Mouse (Mus musculus) forebrain, embryonic 13.5 days (tissue): ENCODE results near the gene Slc16a12. TPM values are rescaled to one million over a fixed set of nuclear protein-coding genes. Genes with fewer than 3 reads are reported as not detected.

Experiments
- ATAC-seq: fragments of 200-750 bp; cut with Nextera tagmentation; 2 replicates; pipeline ENCODE4 v1.8.0; 2017
- H3K27ac ChIP-seq: fragments of 300-500 bp; sonication (generic); 2 replicates; pipeline ENCODE4 v1.5.1; 2015; ENCODE audit warnings: inconsistent platforms, mild to moderate bottlenecking, moderate library complexity
- H3K27me3 ChIP-seq: fragments of 300-500 bp; sonication (generic); 2 replicates; pipeline ENCODE4 v1.6.1; 2015; ENCODE audit warnings: mild to moderate bottlenecking, inconsistent platforms
- H3K36me3 ChIP-seq: fragments of 300-500 bp; sonication (generic); 2 replicates; pipeline ENCODE4 v1.6.1; 2015; ENCODE audit warnings: mild to moderate bottlenecking, inconsistent platforms; ENCODE audit not compliant: poor library complexity, severe bottlenecking
- H3K4me1 ChIP-seq: fragments of 300-500 bp; sonication (generic); 2 replicates; pipeline ENCODE4 v1.6.1; 2015; ENCODE audit warnings: inconsistent platforms
- H3K4me2 ChIP-seq: fragments of 300-500 bp; sonication (generic); 2 replicates; pipeline ENCODE4 v1.6.1; 2015; ENCODE audit warnings: inconsistent platforms, mild to moderate bottlenecking, moderate library complexity
- H3K4me3 ChIP-seq: fragments of 300-500 bp; sonication (generic); 2 replicates; pipeline ENCODE4 v1.5.1; 2015; ENCODE audit warnings: mild to moderate bottlenecking, inconsistent platforms
- H3K9ac ChIP-seq: fragments of 300-500 bp; sonication (generic); 2 replicates; pipeline ENCODE4 v1.6.1; 2015; ENCODE audit warnings: mild to moderate bottlenecking, inconsistent platforms
- H3K9me3 ChIP-seq: fragments of 300-500 bp; sonication (generic); replicated peaks from 2 replicates; pipeline ENCODE4 v1.6.1; 2016; ENCODE audit warnings: inconsistent platforms
- WGBS: fragments of 180-500 bp; shearing (Covaris S2); methylation state at CpG from one replicate; pipeline ENCODE4 v1.1.7; 2015; 5-methylcytosine and 5-hydroxymethylcytosine counted together
- polyA plus RNA-seq: library from polyadenylated mRNA; unstranded; fragments of >200 nt; fragmentation: Nextera tagmentation; extraction: Ambion mirVana; gene quantifications from 2 replicates; pipeline ENCODE4 v1.2.1, GENCODE M21; 2015

Slc16a12 gene
- polyA plus RNA-seq, 1 experiment from 2014 or later: 1.8 TPM

GRCm38 (mm10) chr19:34724598-34724997 is 22.5 kb downstream of the Slc16a12 start:
- Histone ChIP-seq H3K4me1 (no peaks in the 10 kb centered on the region), H3K4me3 (no peak overlapping the region), H3K27me3 (no peaks in the 10 kb centered on the region), H3K36me3 (no peaks in the 10 kb centered on the region), H3K9me3 (no peaks in the 10 kb centered on the region), H3K27ac (no peak overlapping the region), H3K9ac (no peak overlapping the region), H3K4me2 (no peak overlapping the region)
- no peak for ATAC-seq
- 89% methylated on average over 4 of the region's 4 CpGs for WGBS

- no peak overlapping the region for H3K4me2 ChIP-seq
- ATAC-seq: no peak
- no peak overlapping the region for H3K27ac ChIP-seq
- no peaks in the 10 kb centered on the region for H3K27me3 ChIP-seq
- H3K9me3 ChIP-seq: no peaks in the 10 kb centered on the region
- WGBS: 86% methylated on average over 3 of the region's 3 CpGs
- no peaks in the 10 kb centered on the region for H3K36me3 ChIP-seq
- H3K4me3 ChIP-seq: no peak overlapping the region
- H3K4me1 ChIP-seq: no peaks in the 10 kb centered on the region
- no peak overlapping the region for H3K9ac ChIP-seq
Observed at GRCm38 (mm10) chr19:34722541-34722940, 24.5 kb downstream of the Slc16a12 start.

- no peaks in the 10 kb centered on the region for H3K36me3 ChIP-seq
- no peak overlapping the region for H3K4me3 ChIP-seq
- ATAC-seq: no peak
- no peaks in the 10 kb centered on the region for H3K27me3 ChIP-seq
- H3K27ac ChIP-seq: no peak overlapping the region
- no peaks in the 10 kb centered on the region for H3K9me3 ChIP-seq
- H3K9ac ChIP-seq: no peak overlapping the region
- H3K4me2 ChIP-seq: no peak overlapping the region
- H3K4me1 ChIP-seq: no peaks in the 10 kb centered on the region
Observed at GRCm38 (mm10) chr19:34720130-34720529, 27.0 kb downstream of the Slc16a12 start.

GRCm38 (mm10) chr19:34718963-34719362 is 28.1 kb downstream of the Slc16a12 start:
- no peak overlapping the region for H3K27ac ChIP-seq
- no peaks in the 10 kb centered on the region for H3K27me3 ChIP-seq
- ATAC-seq: no peak
- H3K9ac ChIP-seq: no peak overlapping the region
- no peak overlapping the region for H3K4me3 ChIP-seq
- H3K4me2 ChIP-seq: no peak overlapping the region
- H3K4me1 ChIP-seq: no peaks in the 10 kb centered on the region
- no peaks in the 10 kb centered on the region for H3K9me3 ChIP-seq
- WGBS: 87% methylated on average over 5 of the region's 5 CpGs
- H3K36me3 ChIP-seq: no peaks in the 10 kb centered on the region

GRCm38 (mm10) chr19:34718478-34718877 is 28.6 kb downstream of the Slc16a12 start:
- Histone ChIP-seq H3K27me3 (no peaks in the 10 kb centered on the region), H3K4me1 (no peaks in the 10 kb centered on the region), H3K9ac (no peak overlapping the region), H3K9me3 (no peaks in the 10 kb centered on the region), H3K4me3 (no peak overlapping the region), H3K4me2 (no peak overlapping the region), H3K36me3 (no peaks in the 10 kb centered on the region), H3K27ac (no peak overlapping the region)
- 64% methylated on average over 2 of the region's 2 CpGs for whole genome bisulfite sequencing
- no peak for ATAC-seq

GRCm38 (mm10) chr19:34715895-34716294 is 31.2 kb downstream of the Slc16a12 start:
- H3K36me3 ChIP-seq: no peaks in the 10 kb centered on the region
- H3K9me3 ChIP-seq: no peaks in the 10 kb centered on the region
- no peaks in the 10 kb centered on the region for H3K27me3 ChIP-seq
- H3K4me3 ChIP-seq: no peak overlapping the region
- H3K4me1 ChIP-seq: no peaks in the 10 kb centered on the region
- H3K4me2 ChIP-seq: no peak overlapping the region
- 81% methylated on average over 1 of the region's 1 CpGs for WGBS
- H3K9ac ChIP-seq: no peak overlapping the region
- H3K27ac ChIP-seq: no peak overlapping the region
- no peak for ATAC-seq

- Histone ChIP-seq H3K9ac (no peak overlapping the region), H3K4me1 (no peaks in the 10 kb centered on the region), H3K27ac (no peak overlapping the region), H3K4me2 (no peak overlapping the region), H3K9me3 (no peaks in the 10 kb centered on the region), H3K36me3 (no peaks in the 10 kb centered on the region), H3K4me3 (no peak overlapping the region), H3K27me3 (no peaks in the 10 kb centered on the region)
- ATAC-seq: no peak
- 72% methylated on average over 5 of the region's 5 CpGs for WGBS
Observed at GRCm38 (mm10) chr19:34714250-34714666, 32.8 kb downstream of the Slc16a12 start.

- Histone ChIP-seq H3K9ac (no peak overlapping the region), H3K4me3 (no peak overlapping the region), H3K9me3 (no peaks in the 10 kb centered on the region), H3K27ac (no peak overlapping the region), H3K4me2 (no peak overlapping the region), H3K4me1 (no peaks in the 10 kb centered on the region), H3K36me3 (no peaks in the 10 kb centered on the region), H3K27me3 (no peaks in the 10 kb centered on the region)
- 70% methylated on average over 2 of the region's 2 CpGs for WGBS
- no peak for ATAC-seq
Observed at GRCm38 (mm10) chr19:34712050-34712449, 35.0 kb downstream of the Slc16a12 start.

- Histone ChIP-seq H3K4me1 (no peaks in the 10 kb centered on the region), H3K9ac (no peak overlapping the region), H3K4me2 (no peak overlapping the region), H3K27ac (no peak overlapping the region), H3K4me3 (no peak overlapping the region), H3K9me3 (no peaks in the 10 kb centered on the region), H3K27me3 (no peaks in the 10 kb centered on the region), H3K36me3 (no peaks in the 10 kb centered on the region)
- 93% methylated on average over 2 of the region's 2 CpGs for WGBS
- no peak for ATAC-seq
Observed at GRCm38 (mm10) chr19:34708221-34708620, 38.9 kb downstream of the Slc16a12 start.

GRCm38 (mm10) chr19:34707571-34707970 is 39.5 kb downstream of the Slc16a12 start:
- 73% methylated on average over 2 of the region's 2 CpGs for WGBS
- ATAC-seq: no peak
- H3K36me3 ChIP-seq: no peaks in the 10 kb centered on the region
- no peaks in the 10 kb centered on the region for H3K27me3 ChIP-seq
- no peak overlapping the region for H3K9ac ChIP-seq
- no peak overlapping the region for H3K27ac ChIP-seq
- H3K4me1 ChIP-seq: no peaks in the 10 kb centered on the region
- H3K4me2 ChIP-seq: no peak overlapping the region
- no peaks in the 10 kb centered on the region for H3K9me3 ChIP-seq
- no peak overlapping the region for H3K4me3 ChIP-seq

- no peaks in the 10 kb centered on the region for H3K27me3 ChIP-seq
Observed at GRCm38 (mm10) chr19:34706261-34706660, 40.8 kb downstream of the Slc16a12 start.

GRCm38 (mm10) chr19:34705141-34705540 is 41.9 kb downstream of the Slc16a12 start:
- WGBS: 89% methylated on average over 1 of the region's 1 CpGs
- H3K36me3 ChIP-seq: no peaks in the 10 kb centered on the region
- no peaks in the 10 kb centered on the region for H3K27me3 ChIP-seq
- H3K9ac ChIP-seq: no peak overlapping the region
- no peaks in the 10 kb centered on the region for H3K9me3 ChIP-seq
- H3K4me1 ChIP-seq: no peaks in the 10 kb centered on the region
- no peak overlapping the region for H3K4me2 ChIP-seq
- no peak for ATAC-seq
- no peak overlapping the region for H3K4me3 ChIP-seq
- H3K27ac ChIP-seq: no peak overlapping the region

More at GRCm38 (mm10) chr19:34706261-34706660, 40.8 kb downstream of the Slc16a12 start:
- ATAC-seq: no peak
- no peaks in the 10 kb centered on the region for H3K9me3 ChIP-seq
- H3K4me1 ChIP-seq: no peaks in the 10 kb centered on the region
- no peak overlapping the region for H3K4me3 ChIP-seq
- no peak overlapping the region for H3K9ac ChIP-seq
- no peak overlapping the region for H3K27ac ChIP-seq
- H3K36me3 ChIP-seq: no peaks in the 10 kb centered on the region
- WGBS: 86% methylated on average over 6 of the region's 6 CpGs
- H3K4me2 ChIP-seq: no peak overlapping the region

- Histone ChIP-seq H3K4me2 (no peak overlapping the region), H3K4me1 (no peaks in the 10 kb centered on the region), H3K9me3 (no peaks in the 10 kb centered on the region), H3K4me3 (no peak overlapping the region), H3K27ac (no peak overlapping the region), H3K27me3 (no peaks in the 10 kb centered on the region), H3K9ac (no peak overlapping the region), H3K36me3 (no peaks in the 10 kb centered on the region)
- ATAC-seq: no peak
- 53% methylated on average over 2 of the region's 2 CpGs for WGBS
Observed at GRCm38 (mm10) chr19:34699300-34699699, 47.8 kb downstream of the Slc16a12 start.
